Mouse (Mus musculus): ENCODE measurements around the gene Cyyr1.
"Not testable (repeated sequence)": the region's sequence is repeated elsewhere in the genome, so short reads cannot be mapped to it uniquely, and the experiment has no call there.

Gene Cyyr1

DNA sequence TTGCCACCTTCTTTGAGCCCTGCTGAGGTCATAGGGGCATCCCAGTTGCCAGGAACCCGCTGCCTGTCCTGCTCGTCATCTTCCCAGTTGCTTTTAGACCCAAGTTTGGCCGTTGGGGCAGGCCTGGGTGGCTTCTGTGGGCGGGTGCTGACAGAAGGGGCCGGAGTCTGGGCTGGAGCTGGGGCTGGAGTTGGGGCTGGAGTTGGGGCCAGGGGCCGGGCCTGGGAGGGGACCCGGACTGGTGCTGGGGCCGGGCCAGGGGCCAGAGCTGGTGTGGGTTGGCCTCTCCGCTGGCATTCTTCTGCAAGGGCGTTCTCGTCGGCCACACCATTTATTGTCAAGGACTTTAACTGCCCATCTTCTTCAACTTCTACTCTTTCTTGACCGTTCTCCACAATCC, at the start of gene Cyyr1:
Gene Cyyr1, minus strand, starts transcription at position 101 of the 400 bp plus-strand sequence.
- DNase-seq (ENCODE audit: low spot score in 2 of 2), result not testable (repeated sequence)

DNA sequence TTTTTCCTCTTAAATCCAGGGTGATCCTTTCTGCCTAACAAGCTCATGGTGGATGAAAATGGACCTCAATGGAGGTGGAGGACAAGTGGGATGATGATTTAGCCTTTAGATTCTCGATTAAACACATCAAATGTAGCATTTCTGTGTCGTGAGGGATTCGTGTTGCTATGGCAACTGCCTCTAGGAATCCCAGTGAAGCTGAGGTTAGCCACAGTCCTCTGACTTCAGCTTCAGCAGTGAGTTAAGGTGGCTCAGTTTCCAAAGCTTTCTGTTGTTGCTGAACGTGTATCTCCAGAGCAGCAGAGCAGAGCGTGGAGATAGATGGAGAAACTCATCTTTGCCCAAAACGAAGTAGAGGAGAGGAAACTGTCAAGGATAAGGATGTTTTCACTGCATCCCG, 35.6 kb upstream of the Cyyr1 start:
- DNase-seq (ENCODE audit: low spot score in 2 of 2), result no peak

DNA sequence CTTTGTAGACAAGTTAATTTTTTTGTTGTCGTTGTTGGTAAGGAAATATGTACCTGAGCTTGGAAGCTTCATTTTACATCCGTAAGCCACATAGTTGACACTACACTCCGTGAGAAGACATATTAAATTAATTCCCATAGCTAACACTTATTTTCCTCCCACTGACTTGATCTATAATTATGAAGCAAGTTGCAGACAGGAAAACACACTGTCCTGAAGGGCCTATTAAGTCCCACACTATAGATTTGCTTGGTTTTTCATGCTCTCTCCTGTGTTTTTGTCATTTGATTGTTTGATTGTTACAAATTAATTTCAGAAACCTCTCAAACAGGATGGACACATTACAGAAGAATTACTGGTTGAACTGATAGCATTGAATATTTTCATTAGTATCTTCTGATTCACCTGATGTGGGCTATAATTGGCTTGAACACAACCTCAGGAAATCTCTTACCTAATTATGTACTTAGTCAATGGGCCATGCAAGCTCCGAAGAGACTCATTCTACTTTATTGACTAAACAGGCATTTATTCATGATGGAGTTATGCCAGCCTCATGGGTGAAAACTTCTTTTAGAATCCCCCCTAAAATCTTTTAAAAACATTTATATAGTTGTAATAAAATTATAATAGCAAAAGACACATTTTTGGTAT, 34.5 kb upstream of the Cyyr1 start:
- DNase-seq (ENCODE audit: low spot score in 2 of 2), result no peak

DNA sequence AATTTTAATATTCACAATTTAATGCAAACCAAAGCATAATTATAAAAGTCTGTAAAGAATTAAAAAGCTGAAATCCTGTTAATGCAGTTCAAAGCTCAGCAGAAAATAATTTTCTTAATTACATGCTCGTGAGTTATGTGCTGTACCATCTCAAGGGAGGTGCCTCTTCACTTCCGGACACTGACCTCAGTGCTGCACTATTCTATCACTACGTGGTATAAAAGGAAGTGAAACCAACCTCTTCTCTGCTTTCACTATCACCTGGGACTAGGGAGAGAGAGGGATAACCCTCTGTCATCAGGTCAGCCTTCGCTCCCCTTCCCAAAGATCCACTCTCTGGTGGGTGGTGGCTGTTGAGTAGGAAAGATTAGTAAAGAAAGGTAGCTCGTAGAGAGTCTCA, 13.3 kb upstream of the Cyyr1 start:
- no peak for DNase-seq (ENCODE audit: low spot score in 2 of 2)

GRCm38 (mm10) chr16:85553838-85554237, 641 bp upstream of the Cyyr1 start:
- no peak for DNase-seq (ENCODE audit: low spot score in 2 of 2)

DNA sequence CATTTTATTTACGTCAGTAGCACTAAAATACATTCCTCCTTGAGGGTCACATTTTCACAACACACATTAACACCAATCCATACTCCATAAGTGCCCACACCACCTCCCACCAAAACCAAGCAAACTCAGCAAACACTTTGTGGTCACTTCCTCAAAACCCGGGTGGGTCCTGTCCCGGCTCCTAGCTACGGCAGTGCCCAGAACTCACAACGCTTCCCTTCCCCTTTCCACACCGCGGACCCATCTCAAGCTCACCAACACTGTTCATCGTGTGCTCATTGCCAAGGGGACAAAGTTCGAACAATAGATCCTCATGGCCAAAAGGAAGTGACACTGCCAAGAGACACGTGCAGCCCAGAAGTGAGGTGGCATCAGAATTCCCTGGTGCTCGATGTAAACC, 1.2 kb downstream of the Cyyr1 start:
- DNase-seq (ENCODE audit: low spot score in 2 of 2), result not testable (repeated sequence)

- no peak for DNase-seq (ENCODE audit: low spot score in 2 of 2)
Observed at GRCm38 (mm10) chr16:85549971-85550567, 3.1 kb downstream of the Cyyr1 start.

DNA sequence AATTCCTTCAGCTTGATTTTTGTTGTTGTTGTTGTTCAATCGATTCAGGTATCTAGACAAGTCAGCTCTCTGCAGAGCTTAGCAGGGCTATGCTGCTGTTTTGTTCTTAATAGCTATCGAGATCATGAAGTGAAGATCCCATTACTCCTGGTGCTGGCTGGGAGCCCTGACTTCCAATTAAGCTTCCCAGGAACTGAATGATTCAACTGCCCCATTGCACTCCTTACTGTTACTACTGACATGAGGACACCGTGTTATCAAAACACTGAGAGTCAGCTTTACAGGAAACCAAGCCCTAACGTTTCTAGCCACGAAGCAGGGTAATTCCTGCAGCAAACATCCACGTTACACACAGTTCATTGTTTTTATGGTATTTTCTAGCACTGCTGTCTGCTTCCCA, 6.7 kb downstream of the Cyyr1 start:
- DNase-seq (ENCODE audit: low spot score in 2 of 2), result no peak

DNA sequence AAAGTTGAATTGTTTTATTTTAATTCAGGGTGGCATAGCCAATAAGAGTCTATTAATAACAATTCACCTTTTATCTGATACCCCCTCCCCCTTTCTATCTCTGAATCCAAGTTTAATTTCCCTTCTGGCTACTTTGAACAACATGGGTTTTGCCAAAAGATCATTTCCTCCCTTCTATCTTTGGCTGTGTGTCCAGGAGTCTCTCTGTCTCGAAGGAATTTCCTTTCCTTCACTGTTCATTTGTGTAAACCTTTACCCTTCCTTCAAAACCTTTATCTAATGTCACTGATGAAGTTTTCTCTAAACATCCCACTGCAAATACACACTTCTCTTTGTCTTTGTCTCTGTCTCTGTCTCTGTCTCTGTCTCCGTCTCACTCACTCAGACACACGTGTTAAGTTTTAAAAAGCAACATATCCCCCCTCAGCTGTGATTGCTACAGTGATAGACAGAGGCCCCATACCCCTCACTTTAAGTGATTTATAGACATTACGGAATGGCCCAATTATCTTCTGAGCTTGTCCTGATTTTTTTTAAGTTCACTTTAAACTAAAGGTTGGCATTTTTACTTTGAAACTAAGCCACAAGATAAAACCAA, 11.4 kb downstream of the Cyyr1 start:
- DNase-seq (ENCODE audit: low spot score in 2 of 2), result no peak

- no peak for DNase-seq (ENCODE audit: low spot score in 2 of 2)
Observed at GRCm38 (mm10) chr16:85541023-85541422, 12.2 kb downstream of the Cyyr1 start.

DNA sequence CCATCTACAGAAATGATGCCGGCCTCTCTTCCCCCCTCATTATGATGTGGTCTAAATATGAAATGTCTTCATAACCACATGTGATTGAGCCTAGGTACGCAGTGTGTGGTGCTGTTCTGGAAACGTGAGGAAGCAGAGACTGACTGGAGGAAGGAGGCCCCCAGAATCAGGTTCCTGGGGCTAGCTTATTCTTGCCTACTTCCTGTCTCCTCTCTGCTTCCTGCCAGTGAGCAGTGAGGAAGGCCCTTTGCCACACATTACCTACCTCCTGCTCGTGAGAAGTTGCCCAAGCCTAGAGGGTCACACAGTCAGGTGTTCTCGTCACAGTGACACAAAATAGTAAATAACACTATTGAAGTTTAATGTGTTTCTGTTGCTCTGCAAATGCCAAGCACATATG, 14.8 kb downstream of the Cyyr1 start:
- no peak for DNase-seq (ENCODE audit: low spot score in 2 of 2)

DNA sequence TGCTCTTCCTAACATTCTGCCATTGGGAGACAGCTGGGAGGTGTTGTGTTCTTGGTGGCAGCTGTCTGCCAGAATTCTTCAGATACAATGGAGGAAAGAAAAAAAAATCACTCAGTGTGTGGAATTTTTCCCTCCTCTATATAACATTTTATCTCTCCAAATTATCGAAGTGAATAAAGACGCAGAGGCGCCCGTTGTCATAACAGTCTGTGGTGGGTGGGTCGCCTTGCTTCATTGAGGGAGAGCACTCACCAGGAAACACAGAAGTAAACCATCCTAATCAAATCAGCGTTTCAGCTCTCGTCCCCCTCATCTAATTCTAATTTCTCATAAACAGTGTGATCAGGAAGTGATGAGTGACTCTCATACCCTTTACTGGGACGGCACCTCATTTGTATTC, 17.1 kb downstream of the Cyyr1 start:
- DNase-seq (ENCODE audit: low spot score in 2 of 2), result no peak

DNA sequence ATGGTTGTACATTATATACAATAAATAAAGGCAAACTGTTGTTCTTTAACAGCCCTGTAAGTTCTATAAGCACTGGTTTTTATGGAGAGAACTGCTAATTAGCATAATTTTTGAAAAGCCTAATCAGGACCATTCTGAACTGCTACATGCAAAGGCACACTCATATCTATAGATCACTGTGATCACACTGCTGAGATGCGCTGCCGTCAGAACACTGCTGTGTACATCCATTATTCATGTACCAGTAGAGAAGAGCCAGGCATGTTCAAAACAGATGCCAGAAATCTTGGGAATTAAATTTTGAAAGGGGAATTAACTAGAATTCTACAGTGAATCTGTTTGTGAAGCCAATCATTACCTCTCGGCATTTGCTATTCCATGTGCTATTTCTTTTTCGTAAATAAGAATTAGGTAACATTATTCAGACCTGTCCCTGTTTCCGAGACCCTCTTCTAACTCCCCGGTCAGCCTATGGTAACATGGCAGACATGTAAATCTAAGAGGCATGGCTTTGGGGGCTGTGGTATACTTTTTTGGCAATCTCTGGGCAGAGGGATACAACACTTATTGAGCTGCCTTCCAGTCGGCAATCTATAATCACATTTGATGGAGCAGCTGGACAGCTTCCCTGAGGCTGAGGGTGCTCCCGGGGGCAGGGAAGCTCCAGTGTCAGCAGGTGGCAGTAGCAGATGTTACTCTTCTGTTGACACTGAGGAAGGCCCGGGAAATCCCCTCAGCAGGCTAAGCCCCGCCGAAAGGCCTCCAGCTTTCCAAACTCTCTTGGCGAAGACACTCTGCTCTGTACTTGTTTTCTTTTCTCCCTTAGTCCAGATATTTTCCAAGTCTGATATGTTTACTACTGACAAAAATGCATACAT, 25.2 kb downstream of the Cyyr1 start:
- no peak for DNase-seq (ENCODE audit: low spot score in 2 of 2)

DNA sequence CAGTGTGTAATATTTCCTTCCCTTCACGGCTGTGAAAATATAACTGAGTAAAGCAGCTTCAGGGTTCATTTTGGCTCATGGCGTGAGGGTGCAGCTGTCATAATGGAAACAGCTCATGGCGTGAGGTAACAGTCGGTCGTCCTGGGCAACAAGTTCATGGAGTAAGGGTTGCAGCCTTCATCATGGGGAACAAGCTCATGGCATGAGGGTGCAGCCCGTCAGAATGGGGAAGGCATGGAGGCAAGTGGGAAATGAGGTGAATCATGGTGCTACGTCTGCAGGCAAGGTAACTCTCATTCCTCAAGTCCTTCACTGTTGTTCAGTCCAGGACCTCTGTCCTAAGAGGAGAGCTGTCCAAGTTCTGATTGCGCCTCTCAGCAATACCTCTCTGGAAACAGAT, 28.6 kb downstream of the Cyyr1 start:
- no peak for DNase-seq (ENCODE audit: low spot score in 2 of 2)

DNA sequence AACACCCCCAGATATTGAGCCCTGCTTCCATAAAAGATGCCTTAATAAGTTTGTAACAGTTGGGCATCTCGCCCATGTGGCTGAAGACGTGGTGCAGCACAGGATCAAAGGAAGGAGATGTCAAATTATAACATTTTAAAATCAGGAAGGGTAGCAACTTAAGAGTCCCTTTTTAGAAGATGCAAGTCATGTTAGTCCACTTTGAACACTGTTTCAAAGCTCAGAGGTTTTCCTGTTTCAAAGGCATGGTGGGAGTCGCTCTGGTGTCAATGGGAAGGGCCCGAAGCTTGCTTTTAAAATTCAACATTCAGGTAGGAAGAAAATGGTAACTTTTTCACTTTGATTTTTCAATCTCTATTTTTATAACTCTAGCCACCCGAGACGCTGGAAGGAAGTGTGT, 45.9 kb downstream of the Cyyr1 start:
- DNase-seq (ENCODE audit: low spot score in 2 of 2), result no peak

- no peak for DNase-seq (ENCODE audit: low spot score in 2 of 2)
Observed at GRCm38 (mm10) chr16:85505108-85505507, 48.1 kb downstream of the Cyyr1 start.

GRCm38 (mm10) chr16:85503416-85503815, 49.8 kb downstream of the Cyyr1 start:
- no peak for DNase-seq (ENCODE audit: low spot score in 2 of 2)

DNA sequence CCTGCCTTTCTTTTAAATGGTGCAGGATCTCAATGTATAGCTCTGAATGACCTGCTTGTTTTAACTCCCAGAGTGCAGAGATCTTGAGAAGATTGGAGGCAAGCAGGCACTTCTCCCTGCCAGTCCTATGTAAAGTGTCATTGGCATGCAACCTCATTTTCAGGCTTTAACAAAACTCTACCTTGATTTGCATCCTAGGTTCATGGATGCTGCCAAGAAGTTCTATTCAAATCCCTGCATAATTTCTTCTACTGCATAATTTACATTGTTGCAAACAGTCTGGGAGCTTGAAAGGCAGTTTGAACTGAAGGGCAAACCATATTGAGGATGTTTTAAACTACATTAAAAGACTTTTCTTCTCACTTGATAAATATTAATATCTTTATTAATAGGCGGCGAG, 57.4 kb downstream of the Cyyr1 start:
- DNase-seq (ENCODE audit: low spot score in 2 of 2), result no peak

GRCm38 (mm10) chr16:85488105-85488607, 65.0 kb downstream of the Cyyr1 start:
- no peak for DNase-seq (ENCODE audit: low spot score in 2 of 2)

DNA sequence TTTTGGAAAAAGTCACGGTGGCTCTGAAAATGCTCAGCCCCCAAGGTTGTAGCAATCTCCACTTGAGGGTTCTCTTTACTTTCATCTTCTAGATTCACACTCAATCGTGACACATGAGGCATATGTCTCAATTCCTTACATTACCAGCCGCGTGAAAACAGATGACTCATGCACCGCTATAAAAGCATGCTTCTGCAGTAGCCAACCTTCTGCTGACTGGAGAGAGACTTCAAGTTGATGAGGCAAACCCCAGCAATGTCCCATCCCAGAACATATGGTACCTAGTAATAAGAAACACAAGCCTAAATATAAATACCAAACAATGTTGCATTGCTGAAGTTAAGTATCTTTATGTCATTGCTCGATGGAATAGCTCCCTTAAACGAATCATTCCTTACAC, 65.9 kb downstream of the Cyyr1 start:
- no peak for DNase-seq (ENCODE audit: low spot score in 2 of 2)

DNA sequence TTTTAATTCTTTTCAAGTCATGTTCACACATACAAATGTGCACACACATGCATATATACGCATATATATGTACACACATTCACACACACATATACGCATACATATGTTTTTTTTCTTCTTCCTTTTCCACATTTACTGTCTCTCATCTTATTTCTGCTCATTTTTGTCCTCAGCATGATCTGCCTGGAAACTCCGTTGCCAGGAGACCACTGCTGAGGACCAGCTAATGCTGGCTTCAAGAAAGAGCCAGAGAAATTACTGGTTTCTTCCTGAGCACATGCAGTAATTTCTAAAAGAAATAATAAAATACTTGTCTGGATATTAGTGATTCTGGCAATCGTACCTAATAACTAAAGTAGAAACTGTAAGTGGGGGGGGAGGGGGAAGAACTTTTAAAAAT, 68.6 kb downstream of the Cyyr1 start:
- DNase-seq (ENCODE audit: low spot score in 2 of 2), result no peak

DNA sequence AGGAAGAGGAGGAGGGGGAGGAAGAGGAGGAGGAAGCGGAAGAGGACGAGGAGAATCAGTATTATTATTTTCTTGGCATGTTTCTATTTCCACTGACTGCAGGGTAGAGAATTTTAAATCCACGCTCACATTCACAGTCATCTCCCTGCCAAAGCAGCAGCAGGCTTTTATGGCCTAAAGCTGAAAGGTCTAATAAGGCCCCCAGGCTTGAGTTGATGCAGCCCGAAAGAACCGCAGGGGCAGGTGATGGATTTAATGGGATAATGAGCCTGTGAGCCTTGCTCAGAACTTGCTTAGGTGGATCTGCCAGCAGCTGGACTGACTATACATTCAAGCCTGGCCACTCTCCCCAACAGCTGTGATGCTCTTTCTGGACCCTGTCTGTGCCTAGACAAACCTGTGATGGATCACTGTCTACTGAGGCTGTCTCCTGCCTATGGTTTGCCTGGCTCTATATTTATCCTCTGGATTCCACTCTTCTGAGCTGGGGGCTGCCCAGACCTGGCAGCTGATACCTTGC, 78.6 kb downstream of the Cyyr1 start:
- no peak for DNase-seq (ENCODE audit: low spot score in 2 of 2)

Measured in natural killer cell, adult 2 months (primary cell).